Mouse (Mus musculus) kidney, adult 2 months (tissue): ENCODE data around the gene B4galnt2. TPM values are rescaled to one million over a fixed set of nuclear protein-coding genes. Genes with fewer than 3 reads are reported as not detected.

Source experiments
- DNase-seq: peaks from one replicate; pipeline ENCODE4 v3.0.0; 2021
- H3K27ac ChIP-seq: fragments of 200-500 bp; 2 replicates; pipeline ENCODE4 v1.5.1; 2012; ENCODE audit warnings: low read depth, low read length, control low read depth, inconsistent platforms; ENCODE audit not compliant: insufficient read depth
- H3K27me3 ChIP-seq: fragments of 200-500 bp; replicated peaks from 2 replicates; pipeline ENCODE4 v1.6.1; 2012; ENCODE audit warnings: mild to moderate bottlenecking, moderate library complexity, low read length, inconsistent platforms; ENCODE audit not compliant: control insufficient read depth, insufficient read depth
- H3K36me3 ChIP-seq: fragments of 200-500 bp; 2 replicates; pipeline ENCODE4 v1.6.1; 2012; ENCODE audit warnings: mild to moderate bottlenecking, moderate library complexity, low read length, inconsistent platforms; ENCODE audit not compliant: control insufficient read depth, insufficient read depth
- H3K4me1 ChIP-seq: fragments of 200-500 bp; 2 replicates; pipeline ENCODE4 v1.6.1; 2011; ENCODE audit warnings: low read length; ENCODE audit not compliant: control insufficient read depth, insufficient read depth
- H3K4me3 ChIP-seq: fragments of 200-500 bp; 2 replicates; pipeline ENCODE4 v1.5.1; 2011; ENCODE audit warnings: mild to moderate bottlenecking, low read depth, low read length, control low read depth; ENCODE audit not compliant: insufficient read depth
- CTCF ChIP-seq: fragments of 200-500 bp; conservative IDR thresholded peaks from 2 replicates; pipeline ENCODE4 v1.5.1; 2011; ENCODE audit warnings: low read depth, mild to moderate bottlenecking, control low read depth, low read length, moderate library complexity, mixed read lengths; ENCODE audit not compliant: insufficient read depth, insufficient read length
- POLR2A ChIP-seq: fragments of 200-500 bp; IDR thresholded peaks from one replicate; pipeline ENCODE4 v1.6.1; 2011; ENCODE audit warnings: low read depth, low read length, control low read depth
- WGBS: fragments of 180-500 bp; shearing (Covaris S2); methylation state at CpG from one replicate; pipeline ENCODE4 v1.1.7; 2018; 5-methylcytosine and 5-hydroxymethylcytosine counted together
- polyA plus RNA-seq: library from polyadenylated mRNA; depleted of rRNA; stranded (reverse); fragments of >200 nt; gene quantifications from 2 replicates; pipeline ENCODE4 v1.2.3, GENCODE M21; 2012; rRNA removed

B4galnt2 gene
- polyA plus RNA-seq, 1 experiment = 0.38 TPM

DNA sequence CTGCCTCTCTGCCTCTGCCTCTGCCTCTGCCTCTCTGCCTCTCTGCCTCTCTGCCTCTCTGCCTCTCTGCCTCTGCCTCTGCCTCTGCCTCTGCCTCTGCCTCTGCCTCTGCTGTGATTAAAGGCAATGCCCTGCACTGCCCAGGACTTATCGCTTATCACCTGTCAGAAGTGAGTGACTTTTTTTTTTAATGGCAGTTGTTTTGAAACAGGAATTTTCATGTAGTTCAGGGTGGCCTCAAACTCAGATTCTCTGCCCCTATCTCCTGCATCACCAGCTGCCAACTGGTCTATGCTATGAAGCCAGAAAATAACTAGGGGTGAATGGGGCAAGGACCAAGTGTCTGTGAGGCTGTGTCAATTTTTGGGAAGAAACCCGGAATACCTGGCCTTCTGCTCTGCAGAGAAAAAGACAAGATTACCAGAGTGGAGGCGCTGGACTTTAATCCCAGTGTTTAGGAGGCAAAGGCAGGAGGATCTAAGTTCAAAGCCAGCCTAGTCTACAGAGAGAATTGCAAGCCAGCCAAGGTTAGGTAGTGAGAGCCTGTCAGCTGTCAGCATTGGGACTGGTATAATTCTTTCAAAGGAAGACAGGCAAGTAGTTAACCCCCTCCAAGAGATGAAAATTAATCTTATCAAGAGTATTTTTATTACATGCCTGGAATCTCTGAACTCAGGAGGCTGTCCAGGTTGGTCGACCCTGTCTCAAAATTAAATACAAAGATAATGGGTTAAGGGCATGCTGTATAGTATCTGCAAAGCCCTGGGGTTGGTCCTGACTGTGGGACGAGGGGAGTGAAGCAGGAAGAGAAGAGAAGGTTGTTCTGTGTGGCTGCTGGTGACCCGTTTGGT lies 88.1 kb downstream of the B4galnt2 start:
- H3K27ac ChIP-seq = no peak overlapping the region
- WGBS = 58% methylated on average over 6 of the region's 6 CpGs
- TF ChIP-seq POLR2A (no peak), CTCF (no peak)

DNA sequence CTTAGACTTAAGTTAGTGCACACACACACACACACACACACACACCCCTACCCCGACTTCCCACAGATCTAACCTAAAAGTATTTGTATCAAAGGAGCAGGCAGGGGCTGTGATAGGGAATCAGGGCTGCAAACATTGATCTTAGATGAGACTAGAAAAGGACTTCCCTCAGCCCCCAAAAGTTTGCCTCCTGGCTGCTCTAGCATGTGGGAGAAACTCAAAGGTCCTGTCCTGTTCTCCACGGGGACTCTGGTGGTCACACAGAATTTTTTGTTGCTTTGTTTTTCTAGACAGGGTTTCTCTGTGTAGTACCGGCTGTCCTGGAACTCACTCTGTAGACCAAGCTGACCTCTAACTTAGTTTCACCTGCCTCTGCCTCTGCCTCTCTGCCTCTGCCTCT lies 89.1 kb downstream of the B4galnt2 start:
- Histone ChIP-seq H3K4me3 (no peak overlapping the region), H3K27ac (no peak overlapping the region), H3K27me3 (no peaks in the 10 kb centered on the region), H3K4me1 (no peaks in the 10 kb centered on the region), H3K36me3 (no peaks in the 10 kb centered on the region)
- TF ChIP-seq POLR2A = no peak
- TF ChIP-seq CTCF = no peak
- WGBS = 32% methylated on average over 3 of the region's 3 CpGs
- no peak for DNase-seq

More for the DNA sequence above, 88.1 kb downstream of the B4galnt2 start:
- no peak overlapping the region for H3K4me3 ChIP-seq
- DNase-seq = no peak
- no peaks in the 10 kb centered on the region for H3K36me3 ChIP-seq
- H3K4me1 ChIP-seq = 0 out of 2 replicates have a peak, but pooled peaks cover 4% of the 10 kb centered on the region
- H3K27me3 ChIP-seq = no peaks in the 10 kb centered on the region

DNA sequence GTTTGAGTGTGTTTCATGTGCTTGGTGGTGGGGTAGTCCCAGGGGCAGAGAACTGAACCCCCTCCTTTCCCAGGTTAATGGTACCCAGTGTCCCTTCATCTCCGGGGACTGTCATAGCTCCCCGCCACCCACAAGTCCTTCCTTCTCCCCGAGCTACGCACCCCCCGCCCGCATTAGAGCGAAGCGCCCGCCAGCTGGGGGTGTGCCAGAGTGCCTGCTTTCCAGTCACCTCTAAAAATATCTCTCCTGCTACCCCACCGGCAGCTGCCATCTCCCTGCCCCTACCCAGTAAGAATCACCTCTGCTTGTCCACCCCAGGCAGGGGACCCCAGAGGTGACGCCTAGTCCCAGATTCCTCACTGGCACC lies 89.8 kb downstream of the B4galnt2 start:
- no peaks in the 10 kb centered on the region for H3K27me3 ChIP-seq
- WGBS = 5% methylated on average over 11 of the region's 11 CpGs
- no peaks in the 10 kb centered on the region for H3K4me1 ChIP-seq
- TF ChIP-seq POLR2A = no peak
- TF ChIP-seq CTCF = no peak
- no peaks in the 10 kb centered on the region for H3K36me3 ChIP-seq
- DNase-seq = peak; percentile 63
- H3K27ac ChIP-seq = peak overlapping the region; percentile 65; the same call in 1 of the 2 replicates
- peak overlapping the region; percentile 60 for H3K4me3 ChIP-seq

DNA sequence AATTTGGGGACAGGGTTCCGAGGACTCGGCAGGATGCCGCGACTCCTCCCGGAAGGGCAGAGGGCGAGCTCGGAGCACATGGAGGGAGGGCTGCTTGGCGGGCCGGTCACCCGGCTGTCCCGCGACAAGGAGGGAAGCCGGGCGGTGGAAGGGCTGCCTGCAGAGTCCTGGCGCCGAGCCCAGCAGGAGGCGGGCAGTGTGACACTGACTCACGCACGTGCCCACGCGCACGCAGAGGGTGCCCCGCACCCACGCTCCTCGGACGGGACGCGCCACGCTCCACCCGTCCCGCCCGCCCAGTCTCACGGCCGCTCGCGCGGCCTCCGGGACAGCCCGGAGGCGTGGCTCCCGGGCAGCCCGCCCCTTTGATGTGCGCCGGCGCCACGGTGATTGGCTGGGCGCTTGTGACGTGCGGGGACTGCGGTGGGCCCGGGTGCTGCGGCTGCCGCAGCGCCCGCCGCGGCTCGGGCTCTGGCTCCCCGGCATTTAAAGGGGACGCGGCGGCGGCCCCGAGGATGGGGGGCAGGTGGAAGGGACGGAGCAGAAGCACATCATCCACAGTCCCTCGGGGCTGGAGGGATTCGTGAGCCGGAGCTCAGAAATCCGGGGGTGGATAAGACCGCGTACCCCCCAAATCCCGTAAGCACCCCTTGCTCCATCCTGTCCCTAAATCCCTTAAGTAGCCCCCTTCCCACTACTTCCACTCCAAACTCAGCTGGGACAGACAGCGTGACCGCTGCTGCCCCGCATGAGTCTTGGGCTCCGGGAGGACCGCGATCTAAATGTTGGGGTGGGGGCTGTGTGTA lies 90.4 kb downstream of the B4galnt2 start, which contains the start of gene Phospho1:
Gene Phospho1 (plus strand): TSS at position 429 of the 806 bp plus-strand sequence.
- under 1% methylated on average over 78 of the region's 78 CpGs for WGBS
- DNase-seq = peak; percentile 95
- Histone ChIP-seq H3K36me3 (no peaks in the 10 kb centered on the region), H3K27ac (peak within 1 kb of the TSS; percentile 65; the same call in 1 of the 2 replicates), H3K4me3 (peak within 1 kb of the TSS; percentile 60), H3K27me3 (no peaks in the 10 kb centered on the region), H3K4me1 (no peaks in the 10 kb centered on the region)
- no peak for TF ChIP-seq POLR2A
- TF ChIP-seq CTCF = no peak

- Histone ChIP-seq H3K4me3 (no peak overlapping the region), H3K27me3 (no peaks in the 10 kb centered on the region), H3K4me1 (no peaks in the 10 kb centered on the region), H3K36me3 (no peaks in the 10 kb centered on the region), H3K27ac (no peak overlapping the region)
- TF ChIP-seq POLR2A (no peak), CTCF (no peak)
- no peak for DNase-seq
- 96% methylated on average over 4 of the region's 4 CpGs for WGBS
These were observed 92.3 kb downstream of the B4galnt2 start for GRCm38 (mm10) chr11:95822437-95822836.

- no peak overlapping the region for H3K4me3 ChIP-seq
- H3K4me1 ChIP-seq = no peaks in the 10 kb centered on the region
- no peaks in the 10 kb centered on the region for H3K36me3 ChIP-seq
- WGBS = 70% methylated on average over 3 of the region's 3 CpGs
- TF ChIP-seq CTCF (no peak), POLR2A (no peak)
- no peak for DNase-seq
- no peak overlapping the region for H3K27ac ChIP-seq
- no peaks in the 10 kb centered on the region for H3K27me3 ChIP-seq
These were observed 93.2 kb downstream of the B4galnt2 start for GRCm38 (mm10) chr11:95821511-95821910.

- no peak overlapping the region for H3K4me3 ChIP-seq
- no peaks in the 10 kb centered on the region for H3K36me3 ChIP-seq
- TF ChIP-seq CTCF = no peak
- no peak for TF ChIP-seq POLR2A
- WGBS = 67% methylated on average over 8 of the region's 8 CpGs
- peak overlapping the region; percentile 40; the same call in 1 of the 2 replicates for H3K27ac ChIP-seq
- H3K27me3 ChIP-seq = no peaks in the 10 kb centered on the region
- H3K4me1 ChIP-seq = no peaks in the 10 kb centered on the region
- DNase-seq = peak; percentile 65
These were observed 95.6 kb downstream of the B4galnt2 start for GRCm38 (mm10) chr11:95819138-95819537.

Other genes with a start within 250 kb of the B4galnt2 start
- 258 and 296 TPM in 2 replicates for gene Phb, start 247.9 kb downstream of the B4galnt2 start, polyA plus RNA-seq
- 10.9 and 11.4 TPM in 2 replicates for gene Zfp652, start 202.2 kb downstream of the B4galnt2 start, polyA plus RNA-seq
- gene B130006D01Rik, start 191.3 kb downstream of the B4galnt2 start, polyA plus RNA-seq = 0.03 and 0.07 TPM in 2 replicates
- gene Phospho1, start 90.4 kb downstream of the B4galnt2 start, polyA plus RNA-seq = 26.4 and 46.5 TPM in 2 replicates
- gene Gngt2, start 77.7 kb downstream of the B4galnt2 start, polyA plus RNA-seq = 8.0 and 10.3 TPM in 2 replicates
- 21.8 and 25.0 TPM in 2 replicates for gene Abi3, start 72.4 kb downstream of the B4galnt2 start, polyA plus RNA-seq
- 1.0 and 1.1 TPM in 2 replicates for gene Igf2bp1, start 91.0 kb upstream of the B4galnt2 start, polyA plus RNA-seq
- gene Gip, start 109.7 kb upstream of the B4galnt2 start, polyA plus RNA-seq = not detected in 2 replicates
- gene Snf8, start 120.0 kb upstream of the B4galnt2 start, polyA plus RNA-seq = 35.5 and 45.9 TPM in 2 replicates
- gene Ube2z, start 150.5 kb upstream of the B4galnt2 start, polyA plus RNA-seq = 36.0 and 38.8 TPM in 2 replicates
- 1,915 and 2,050 TPM in 2 replicates for gene Atp5g1, start 160.8 kb upstream of the B4galnt2 start, polyA plus RNA-seq
- gene Calcoco2, start 197.1 kb upstream of the B4galnt2 start, polyA plus RNA-seq = not detected in 2 replicates
- gene Ttll6, start 218.9 kb upstream of the B4galnt2 start, polyA plus RNA-seq = 0.05 TPM in 2 replicates